Mouse (Mus musculus) intestine, embryonic 15.5 days (tissue): ENCODE results near the gene Swi5. TPM values are rescaled to one million over a fixed set of nuclear protein-coding genes. Genes with fewer than 3 reads are reported as not detected.

Experiments
- ATAC-seq: fragments of 200-750 bp; cut with Nextera tagmentation; 2 replicates; pipeline ENCODE4 v1.8.0; 2017; ENCODE audit warnings: moderate TSS enrichment, moderate library complexity
- H3K27ac ChIP-seq: fragments of 300-500 bp; sonication (generic); 2 replicates; pipeline ENCODE4 v1.5.1; 2015; ENCODE audit warnings: mild to moderate bottlenecking, inconsistent platforms
- H3K27me3 ChIP-seq: fragments of 300-500 bp; sonication (generic); replicated peaks from 2 replicates; pipeline ENCODE4 v1.6.1; 2015; ENCODE audit warnings: inconsistent platforms
- H3K36me3 ChIP-seq: fragments of 300-500 bp; sonication (generic); 2 replicates; pipeline ENCODE4 v1.6.1; 2015; ENCODE audit warnings: inconsistent platforms
- H3K4me1 ChIP-seq: fragments of 300-500 bp; sonication (generic); replicated peaks from 2 replicates; pipeline ENCODE4 v1.6.1; 2015; ENCODE audit warnings: inconsistent platforms
- H3K4me2 ChIP-seq: fragments of 300-500 bp; sonication (generic); replicated peaks from 2 replicates; pipeline ENCODE4 v1.6.1; 2015; ENCODE audit warnings: mild to moderate bottlenecking, inconsistent platforms
- H3K4me3 ChIP-seq: fragments of 300-500 bp; sonication (generic); replicated peaks from 2 replicates; pipeline ENCODE4 v1.5.1; 2015; ENCODE audit warnings: inconsistent platforms
- H3K9ac ChIP-seq: fragments of 300-500 bp; sonication (generic); 2 replicates; pipeline ENCODE4 v1.6.1; 2015; ENCODE audit warnings: inconsistent platforms
- H3K9me3 ChIP-seq: fragments of 300-500 bp; sonication (generic); 2 replicates; pipeline ENCODE4 v1.6.1; 2016; ENCODE audit warnings: inconsistent platforms
- WGBS: fragments of 180-500 bp; shearing (Covaris S2); methylation state at CpG from one replicate; pipeline ENCODE4 v1.1.7; 2015; 5-methylcytosine and 5-hydroxymethylcytosine counted together
- polyA plus RNA-seq: library from polyadenylated mRNA; unstranded; fragments of >200 nt; fragmentation: Nextera tagmentation; extraction: Ambion mirVana; gene quantifications from 2 replicates; pipeline ENCODE4 v1.2.1, GENCODE M21; 2015

The Swi5 gene
- polyA plus RNA-seq, 1 experiment from 2014 or later = 387 TPM

DNA sequence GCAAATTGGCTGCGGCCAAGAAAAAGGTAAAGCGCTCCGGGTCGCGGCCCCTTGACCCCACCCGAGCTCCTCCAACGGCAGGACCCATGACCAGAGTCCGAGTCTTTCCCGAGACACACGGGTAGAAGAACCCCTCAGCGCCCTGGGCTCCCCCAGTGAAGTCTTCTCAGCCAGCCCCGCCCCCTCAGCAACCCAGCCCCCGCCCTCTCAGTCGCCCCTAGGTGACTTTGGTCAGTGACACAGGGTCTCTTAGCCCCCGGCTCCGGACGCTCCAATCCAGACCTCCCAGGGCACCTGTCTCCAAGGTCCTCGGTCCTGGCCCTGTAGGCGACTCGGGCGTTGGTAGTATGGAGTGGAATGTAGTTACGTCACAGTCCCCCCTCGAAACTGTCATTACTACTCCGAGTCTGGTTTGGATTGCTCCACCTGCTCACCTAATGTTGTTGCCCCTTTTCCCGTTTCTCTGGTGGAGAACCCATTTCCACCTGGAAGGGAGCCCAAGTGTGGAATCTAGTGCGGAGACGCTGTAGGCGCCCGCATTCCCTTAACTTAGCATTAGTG is 576 bp upstream of the Swi5 start:
- peak overlapping the region; percentile 79 for H3K4me3 ChIP-seq
- H3K9me3 ChIP-seq = no peaks in the 10 kb centered on the region
- under 1% methylated on average over 29 of the region's 29 CpGs for WGBS
- peak overlapping the region; percentile 42 for H3K27ac ChIP-seq
- no peaks in the 10 kb centered on the region for H3K27me3 ChIP-seq
- peak overlapping the region; percentile 77 for H3K4me2 ChIP-seq
- H3K4me1 ChIP-seq = peaks cover 16% of the 10 kb centered on the region
- ATAC-seq = peak; percentile 77
- no peaks in the 10 kb centered on the region; the same call in 1 of the 2 replicates for H3K36me3 ChIP-seq
- H3K9ac ChIP-seq = peak overlapping the region; percentile 74

DNA sequence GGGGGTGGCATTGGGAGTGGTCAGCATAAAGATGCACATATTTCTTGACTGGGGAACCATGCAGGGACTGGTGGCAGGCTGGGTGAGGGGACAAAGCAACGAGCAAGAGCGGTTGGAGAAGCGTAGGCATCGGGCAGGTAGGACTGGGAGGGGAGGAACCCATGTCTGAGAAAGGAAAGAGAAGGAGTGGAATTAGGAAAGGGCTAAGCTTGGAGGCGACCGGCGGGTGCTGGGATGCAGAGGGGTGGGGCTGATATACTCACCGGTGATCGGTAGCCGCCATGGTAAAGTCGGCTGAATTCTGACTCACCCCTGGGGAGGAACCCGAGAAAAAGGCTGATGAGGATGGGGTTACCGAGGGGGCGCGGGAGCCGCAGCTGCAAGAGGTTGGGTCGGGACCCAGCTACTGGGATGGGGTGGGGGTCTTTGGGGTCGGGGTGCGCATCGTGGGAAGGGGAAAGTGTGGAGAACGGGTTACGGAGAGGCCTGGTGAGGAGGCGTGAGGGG is 488 bp downstream of the Swi5 start, which contains the start of gene Golga2:
TSS of gene Golga2 (plus strand) at position 51 of the 507 bp plus-strand sequence.
- ATAC-seq = peak; percentile 26
- H3K27me3 ChIP-seq = no peaks in the 10 kb centered on the region
- peaks cover 16% of the 10 kb centered on the region for H3K4me1 ChIP-seq
- peaks cover 1% of the 10 kb centered on the region; the same call in 1 of the 2 replicates for H3K36me3 ChIP-seq
- peak within 1 kb of the TSS; percentile 81 for H3K9ac ChIP-seq
- H3K4me2 ChIP-seq = peak within 1 kb of the TSS; percentile 80
- peak within 1 kb of the TSS; percentile 79 for H3K4me3 ChIP-seq
- no peaks in the 10 kb centered on the region for H3K9me3 ChIP-seq
- 2% methylated on average over 23 of the region's 23 CpGs for WGBS
- H3K27ac ChIP-seq = peak within 1 kb of the TSS; percentile 62

DNA sequence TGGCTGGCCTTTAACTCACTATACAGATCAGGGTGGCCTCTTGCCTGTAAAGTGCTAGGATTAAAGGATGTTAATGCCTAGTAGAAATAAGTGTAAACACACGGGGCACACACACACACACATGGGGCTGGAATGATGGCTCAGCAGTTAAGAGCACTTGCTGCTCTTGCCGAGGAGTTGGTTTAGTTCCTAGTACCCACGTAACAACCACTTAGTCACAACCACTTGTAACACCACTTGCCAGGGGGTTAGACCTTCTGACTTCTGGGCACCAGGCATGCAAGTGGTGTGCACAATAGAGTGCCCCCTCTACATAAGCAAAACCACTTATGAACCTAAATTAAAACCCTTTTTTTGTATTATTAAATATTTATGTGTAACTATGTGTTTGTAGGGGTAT is 3.9 kb downstream of the Swi5 start:
- Histone ChIP-seq H3K36me3 (peaks cover 22% of the 10 kb centered on the region), H3K4me1 (peaks cover 10% of the 10 kb centered on the region), H3K4me3 (no peak overlapping the region), H3K4me2 (no peak overlapping the region), H3K9ac (no peak overlapping the region), H3K9me3 (no peaks in the 10 kb centered on the region), H3K27ac (no peak overlapping the region), H3K27me3 (no peaks in the 10 kb centered on the region)
- ATAC-seq = no peak
- 71% methylated on average over 3 of the region's 3 CpGs for WGBS

DNA sequence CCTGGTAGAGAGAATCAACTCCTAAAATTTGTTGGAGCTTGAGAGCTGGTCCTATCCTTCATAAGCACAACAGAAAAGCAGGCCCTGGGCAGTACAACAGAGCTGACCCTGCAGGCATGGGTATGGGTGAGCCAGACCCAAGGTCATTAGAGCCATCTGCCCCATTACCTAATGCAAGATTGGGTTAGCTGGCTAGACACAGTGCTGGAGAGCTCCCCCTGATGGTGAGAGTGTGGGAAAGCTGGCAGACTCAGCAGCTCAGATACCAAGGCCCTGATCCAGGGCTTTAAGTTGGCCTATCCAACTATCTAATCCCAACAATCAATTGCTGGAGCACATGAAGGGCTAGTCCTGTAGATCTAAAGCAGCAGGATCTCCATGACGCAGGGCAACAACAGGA is 5.1 kb downstream of the Swi5 start:
- H3K4me1 ChIP-seq = peaks cover 8% of the 10 kb centered on the region
- 87% methylated on average over 1 of the region's 1 CpGs for WGBS
- 0 out of 2 replicates have a peak, but pooled peaks have one; percentile 16 for ATAC-seq
- no peaks in the 10 kb centered on the region for H3K9me3 ChIP-seq
- peaks cover 25% of the 10 kb centered on the region for H3K36me3 ChIP-seq
- H3K4me3 ChIP-seq = no peak overlapping the region
- no peak overlapping the region for H3K4me2 ChIP-seq
- no peak overlapping the region for H3K9ac ChIP-seq
- H3K27ac ChIP-seq = no peak overlapping the region
- no peaks in the 10 kb centered on the region for H3K27me3 ChIP-seq

DNA sequence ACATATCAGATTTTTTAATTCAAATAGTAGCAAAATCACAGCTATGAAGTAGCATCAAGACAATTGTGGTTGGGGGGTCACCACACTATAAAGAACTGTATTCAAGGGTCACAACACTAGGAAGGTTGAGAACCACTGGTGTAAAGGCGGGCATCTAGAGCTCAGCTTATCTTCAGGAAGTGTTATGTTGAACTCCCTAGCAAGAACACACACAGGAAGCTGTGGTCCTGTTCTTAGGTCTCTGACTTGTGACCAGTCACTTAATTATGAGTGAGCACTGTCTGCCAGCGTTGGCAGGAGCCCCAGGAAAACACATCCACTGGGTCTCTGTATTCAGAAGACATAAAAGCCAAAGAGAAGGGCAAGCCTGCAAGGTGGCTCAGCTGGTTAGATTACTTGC is 5.6 kb downstream of the Swi5 start:
- H3K9me3 ChIP-seq = no peaks in the 10 kb centered on the region
- no peak for ATAC-seq
- no peak overlapping the region for H3K4me3 ChIP-seq
- WGBS = 86% methylated on average over 2 of the region's 2 CpGs
- no peak overlapping the region for H3K27ac ChIP-seq
- no peak overlapping the region for H3K4me2 ChIP-seq
- H3K27me3 ChIP-seq = no peaks in the 10 kb centered on the region
- peaks cover 28% of the 10 kb centered on the region for H3K36me3 ChIP-seq
- H3K4me1 ChIP-seq = peaks cover 8% of the 10 kb centered on the region
- H3K9ac ChIP-seq = no peak overlapping the region

DNA sequence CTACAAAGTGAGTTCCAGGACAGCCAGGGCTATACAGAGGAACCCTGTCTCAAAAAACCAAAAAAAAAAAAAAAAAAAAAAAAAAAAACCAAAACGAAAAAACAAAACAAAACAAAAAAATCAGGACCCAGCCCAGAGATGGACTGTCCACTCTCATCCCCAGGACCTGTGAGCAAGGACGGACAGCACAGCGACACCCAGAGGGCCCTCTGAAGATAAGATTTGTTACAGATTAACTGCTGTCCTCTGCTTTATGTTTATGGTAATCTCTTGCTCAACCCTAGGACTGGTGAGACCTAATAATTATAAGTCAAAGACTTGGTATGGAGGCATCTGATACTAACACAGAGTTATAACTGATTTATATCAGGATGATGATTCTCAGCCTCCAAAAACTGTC is 12.1 kb downstream of the Swi5 start:
- no peaks in the 10 kb centered on the region for H3K4me1 ChIP-seq
- no peaks in the 10 kb centered on the region for H3K27me3 ChIP-seq
- H3K9me3 ChIP-seq = no peaks in the 10 kb centered on the region
- no peak overlapping the region for H3K27ac ChIP-seq
- H3K4me3 ChIP-seq = no peak overlapping the region
- peaks cover 23% of the 10 kb centered on the region for H3K36me3 ChIP-seq
- WGBS = 57% methylated on average over 3 of the region's 3 CpGs
- H3K4me2 ChIP-seq = no peak overlapping the region
- no peak for ATAC-seq
- H3K9ac ChIP-seq = no peak overlapping the region

DNA sequence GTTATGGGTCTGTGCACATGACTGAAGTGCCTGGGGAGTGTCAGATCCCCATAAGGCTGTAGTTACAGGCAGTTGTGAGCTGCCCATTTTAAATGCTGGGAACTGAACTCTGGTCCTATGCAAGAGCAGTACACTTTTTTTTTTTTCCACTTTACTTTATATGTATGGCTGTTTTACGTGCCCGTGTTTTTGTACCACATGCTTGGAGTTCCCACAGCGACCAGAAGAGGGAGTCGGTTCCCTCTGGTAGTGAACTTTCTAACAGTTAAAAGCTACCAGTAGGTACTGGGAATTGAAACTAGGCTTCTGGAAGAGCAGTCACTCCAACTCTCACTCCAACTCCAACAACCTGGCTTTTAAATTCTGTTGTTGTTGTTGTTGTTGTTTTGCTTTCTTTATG is 27.2 kb downstream of the Swi5 start:
- H3K4me3 ChIP-seq = no peak overlapping the region

DNA sequence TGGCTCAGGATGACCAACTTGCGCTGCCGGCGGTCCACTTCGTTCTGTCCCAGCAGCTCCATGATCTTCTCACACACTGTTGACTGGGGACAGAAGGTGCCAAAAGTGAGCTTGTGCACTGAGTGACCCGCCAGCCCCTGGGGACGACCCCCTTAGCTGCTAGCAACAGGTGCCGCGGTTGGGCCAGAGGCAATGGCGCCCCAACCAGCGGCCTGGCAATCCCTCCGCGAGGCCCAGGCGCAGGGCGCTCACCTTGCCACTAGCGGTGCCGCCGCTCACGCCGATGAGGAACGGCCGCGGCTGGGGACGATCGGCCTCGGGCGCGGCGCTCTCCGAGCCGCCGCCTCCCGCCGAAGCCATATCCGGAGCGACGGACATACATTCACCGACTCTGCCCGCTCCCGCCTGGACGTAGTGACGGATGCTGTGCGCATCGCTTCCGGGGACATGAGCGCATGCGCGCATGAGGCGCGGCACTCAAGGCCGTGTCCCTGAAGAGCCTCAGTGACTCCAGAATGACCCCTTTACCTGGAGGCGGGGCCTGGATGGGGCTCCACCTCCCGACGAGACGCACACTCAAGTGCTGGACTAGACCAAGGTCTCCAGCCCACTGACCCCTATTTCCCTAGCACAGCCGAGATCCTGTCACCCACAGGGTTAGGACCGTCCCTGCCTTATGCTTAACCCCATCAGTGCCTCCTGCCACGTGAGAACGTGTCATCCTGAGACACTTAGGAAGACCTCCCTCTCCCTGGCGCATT is 28.0 kb downstream of the Swi5 start, which contains the start of gene Uck1:
TSS of gene Uck1 (minus strand) at position 503 of the 761 bp plus-strand sequence.
- Histone ChIP-seq H3K27ac (peak within 1 kb of the TSS; percentile 81), H3K4me3 (peak within 1 kb of the TSS; percentile 92), H3K9ac (peak within 1 kb of the TSS; percentile 87), H3K9me3 (no peaks in the 10 kb centered on the region), H3K4me1 (peaks cover 14% of the 10 kb centered on the region), H3K27me3 (no peaks in the 10 kb centered on the region), H3K4me2 (peak within 1 kb of the TSS; percentile 81), H3K36me3 (peaks cover 20% of the 10 kb centered on the region)
- WGBS = 1% methylated on average over 59 of the region's 59 CpGs
- ATAC-seq = peak; percentile 96

More for the DNA sequence above, 27.2 kb downstream of the Swi5 start:
- Histone ChIP-seq H3K9ac (no peak overlapping the region), H3K27ac (0 out of 2 replicates have a peak overlapping the region, but pooled peaks have one; percentile 42), H3K4me1 (peaks cover 14% of the 10 kb centered on the region), H3K9me3 (no peaks in the 10 kb centered on the region), H3K4me2 (no peak overlapping the region), H3K36me3 (peaks cover 20% of the 10 kb centered on the region), H3K27me3 (no peaks in the 10 kb centered on the region)
- WGBS = 42% methylated on average over 4 of the region's 4 CpGs
- no peak for ATAC-seq

DNA sequence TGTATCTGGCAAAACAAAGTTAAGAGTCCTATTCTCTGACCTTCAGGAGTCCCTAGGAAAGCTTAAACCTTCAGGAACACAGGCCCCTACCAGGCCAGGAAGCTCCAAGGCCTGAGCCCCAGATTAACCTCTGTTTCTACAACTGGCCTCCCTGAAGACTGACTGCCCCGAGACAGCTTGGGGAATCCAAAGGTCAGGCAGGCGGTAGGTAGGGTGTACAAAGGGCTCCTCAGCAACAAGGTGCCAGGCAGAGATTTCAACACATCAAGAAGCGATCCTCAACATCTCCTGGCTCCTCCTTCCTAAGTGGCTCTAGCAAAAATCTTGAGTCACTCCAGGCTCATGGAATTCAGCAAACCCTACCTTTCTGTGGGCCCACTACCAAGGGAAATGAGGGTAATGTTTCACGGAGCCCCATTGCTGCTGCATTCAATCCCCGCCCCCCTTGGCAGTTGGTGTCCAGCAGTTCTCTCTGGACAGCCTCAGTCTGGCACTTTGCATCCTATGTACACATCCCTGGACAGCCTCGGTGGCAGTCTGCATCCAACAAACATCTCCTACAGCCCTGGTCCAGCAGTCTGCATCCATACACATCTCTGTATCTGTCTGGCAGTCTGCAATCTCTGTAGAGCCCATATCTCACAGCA is 28.9 kb downstream of the Swi5 start:
- peaks cover 24% of the 10 kb centered on the region for H3K36me3 ChIP-seq
- peaks cover 14% of the 10 kb centered on the region for H3K4me1 ChIP-seq
- peak overlapping the region; percentile 81; the same call in 1 of the 2 replicates for H3K27ac ChIP-seq
- H3K4me3 ChIP-seq = peak overlapping the region; percentile 92
- no peaks in the 10 kb centered on the region for H3K27me3 ChIP-seq
- peak; percentile 56; the same call in 1 of the 2 replicates for ATAC-seq
- WGBS = 40% methylated on average over 6 of the region's 6 CpGs
- H3K9ac ChIP-seq = peak overlapping the region; percentile 87
- H3K9me3 ChIP-seq = no peaks in the 10 kb centered on the region
- H3K4me2 ChIP-seq = peak overlapping the region; percentile 81

DNA sequence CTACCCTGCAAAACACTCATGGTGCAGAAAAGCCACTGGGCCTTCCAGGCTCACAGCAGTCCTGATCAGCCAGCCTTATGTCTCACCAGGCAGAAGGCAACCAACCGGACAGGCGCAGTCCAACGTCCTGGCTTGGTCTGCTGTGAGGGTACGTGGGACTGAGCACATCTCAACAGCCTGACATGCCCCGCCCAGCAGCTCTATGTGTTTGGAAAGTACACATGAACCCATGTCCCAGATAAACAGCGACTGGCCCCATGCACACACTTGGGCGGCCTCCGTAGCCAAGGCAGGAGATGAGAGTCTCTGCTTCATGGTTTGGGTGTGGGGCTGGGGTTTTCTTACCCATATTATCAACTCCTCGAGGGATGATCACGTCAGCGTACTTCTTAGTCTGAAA is 31.6 kb downstream of the Swi5 start:
- H3K9me3 ChIP-seq = no peaks in the 10 kb centered on the region
- H3K9ac ChIP-seq = no peak overlapping the region
- H3K4me2 ChIP-seq = no peak overlapping the region
- peaks cover 34% of the 10 kb centered on the region for H3K36me3 ChIP-seq
- WGBS = 84% methylated on average over 11 of the region's 11 CpGs
- no peaks in the 10 kb centered on the region for H3K27me3 ChIP-seq
- H3K27ac ChIP-seq = no peak overlapping the region
- ATAC-seq = no peak
- peaks cover 14% of the 10 kb centered on the region for H3K4me1 ChIP-seq
- H3K4me3 ChIP-seq = no peak overlapping the region

DNA sequence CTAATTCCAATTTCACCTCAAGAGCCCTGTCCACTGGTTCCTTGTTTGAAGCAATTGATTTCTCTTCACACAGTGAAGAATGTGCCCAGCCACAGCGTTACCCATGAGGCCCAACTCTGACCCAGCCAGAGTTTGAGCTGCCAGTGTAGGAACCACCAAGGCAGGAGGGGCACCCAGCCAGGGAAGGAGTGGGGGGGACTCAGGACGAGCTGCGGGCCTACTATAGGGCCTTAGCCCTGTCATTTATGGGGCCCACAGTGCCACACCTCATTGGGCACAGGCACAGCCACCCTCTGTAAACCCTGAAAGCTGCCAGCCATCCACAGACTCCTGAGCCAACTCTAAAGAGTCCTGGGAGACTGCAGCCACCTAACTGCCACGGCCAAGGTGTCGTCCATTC is 33.3 kb downstream of the Swi5 start:
- Histone ChIP-seq H3K27me3 (no peaks in the 10 kb centered on the region), H3K4me1 (peaks cover 11% of the 10 kb centered on the region), H3K4me2 (no peak overlapping the region), H3K27ac (no peak overlapping the region), H3K9ac (no peak overlapping the region), H3K36me3 (peaks cover 48% of the 10 kb centered on the region), H3K9me3 (no peaks in the 10 kb centered on the region), H3K4me3 (no peak overlapping the region)
- ATAC-seq = no peak
- 68% methylated on average over 5 of the region's 5 CpGs for WGBS

DNA sequence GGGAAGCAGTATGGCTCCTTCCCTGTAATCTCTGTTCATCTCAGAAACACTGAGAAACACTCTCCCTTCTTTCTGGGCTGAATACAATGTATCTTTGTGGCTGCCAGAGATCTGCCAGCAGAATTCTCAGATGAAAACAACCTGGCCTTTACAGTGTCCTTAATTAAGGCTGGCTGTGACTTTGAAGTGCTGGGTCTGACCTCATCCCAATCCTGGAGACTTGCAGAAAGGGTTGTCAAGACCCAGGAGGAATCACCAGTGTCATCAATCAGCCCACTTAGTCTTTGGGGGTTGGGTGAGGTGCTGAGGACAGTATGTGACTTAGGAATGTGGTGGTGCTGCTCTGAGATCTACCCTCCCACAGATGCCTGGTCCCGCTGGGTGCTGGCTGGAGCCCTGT is 34.5 kb downstream of the Swi5 start:
- Histone ChIP-seq H3K27me3 (no peaks in the 10 kb centered on the region), H3K36me3 (peaks cover 48% of the 10 kb centered on the region)
- ATAC-seq = no peak

More for the DNA sequence above, 34.5 kb downstream of the Swi5 start:
- H3K4me1 ChIP-seq = peaks cover under 1% of the 10 kb centered on the region; the same call in 1 of the 2 replicates
- H3K4me2 ChIP-seq = no peak overlapping the region
- no peak overlapping the region for H3K27ac ChIP-seq
- H3K9ac ChIP-seq = no peak overlapping the region
- H3K9me3 ChIP-seq = no peaks in the 10 kb centered on the region
- H3K4me3 ChIP-seq = no peak overlapping the region
- 65% methylated on average over 1 of the region's 1 CpGs for WGBS
